Mouse (Mus musculus): ENCODE data around the gene Mylk4.

Gene Mylk4

GRCm38 (mm10) chr13:32712568-32712967 lies 71.2 kb downstream of the Mylk4 start:
- no peak for DNase-seq (ENCODE audit: low read depth, low spot score)

DNA sequence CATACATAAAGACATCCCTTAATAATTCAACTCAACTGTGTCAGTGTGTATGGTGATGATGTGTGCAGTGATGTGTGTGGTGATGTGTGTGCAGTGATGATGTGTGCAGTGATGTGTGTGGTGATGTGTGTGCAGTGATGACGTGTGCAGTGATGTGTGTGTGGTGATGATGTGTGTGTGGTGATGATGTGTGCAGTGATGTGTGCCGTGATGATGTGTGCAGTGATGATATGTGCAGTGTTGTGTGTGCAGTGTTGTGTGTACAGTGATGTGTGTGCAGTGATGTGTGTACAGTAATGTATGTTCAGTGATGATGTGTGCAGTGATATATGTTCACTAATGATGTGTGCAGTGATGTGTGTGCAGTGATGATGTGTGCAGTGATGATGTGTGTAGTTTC lies 75.9 kb downstream of the Mylk4 start:
- no peak for DNase-seq (ENCODE audit: low read depth, low spot score)

GRCm38 (mm10) chr13:32706651-32707288 lies 77.0 kb downstream of the Mylk4 start:
- no peak for DNase-seq (ENCODE audit: low read depth, low spot score)

DNA sequence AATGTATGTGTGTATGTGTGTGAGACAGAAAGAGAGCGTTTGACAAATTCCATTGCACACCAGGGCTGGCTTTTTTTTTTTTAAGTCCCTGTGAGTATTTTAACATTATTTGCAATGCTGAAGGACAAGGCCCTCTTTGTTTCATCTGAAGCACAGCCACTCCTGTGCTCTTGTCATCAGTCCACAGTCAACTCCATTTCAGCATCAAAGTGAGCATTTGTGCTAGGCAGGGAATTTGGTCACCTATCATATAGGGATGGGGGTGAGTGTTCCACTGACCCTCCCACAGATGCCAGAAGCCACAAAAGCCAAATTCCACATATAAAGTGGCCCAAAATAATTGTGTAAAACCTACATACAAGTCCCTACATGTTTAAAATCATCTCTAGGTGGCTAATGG lies 78.4 kb downstream of the Mylk4 start:
- no peak for DNase-seq (ENCODE audit: low read depth, low spot score)

DNA sequence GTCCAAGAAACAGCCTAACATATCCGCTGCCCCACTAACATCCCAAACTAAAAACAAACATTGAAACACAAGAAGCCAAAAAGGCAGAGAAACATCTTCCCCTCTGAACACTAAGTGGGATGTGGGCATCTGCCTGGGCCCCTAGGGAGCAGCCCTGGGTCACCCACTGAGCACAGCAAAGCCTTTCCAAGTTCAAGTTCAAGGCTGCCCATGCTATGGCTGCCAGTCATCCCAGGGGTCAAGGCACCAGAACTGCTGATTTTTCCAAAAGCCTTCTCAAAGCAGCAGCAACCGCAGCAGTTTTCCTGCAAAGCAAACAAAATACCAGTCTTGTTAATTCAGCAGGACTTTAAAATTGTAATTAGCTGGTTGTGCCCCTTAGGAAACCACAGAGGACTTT lies 78.8 kb downstream of the Mylk4 start:
- no peak for DNase-seq (ENCODE audit: low read depth, low spot score)

GRCm38 (mm10) chr13:32701564-32701963 lies 82.2 kb downstream of the Mylk4 start:
- no peak for DNase-seq (ENCODE audit: low read depth, low spot score)

- no peak for DNase-seq (ENCODE audit: low read depth, low spot score)
Observed at GRCm38 (mm10) chr13:32699376-32699775, 84.4 kb downstream of the Mylk4 start.

GRCm38 (mm10) chr13:32698956-32699355 lies 84.8 kb downstream of the Mylk4 start:
- DNase-seq (ENCODE audit: low read depth, low spot score) = no peak

- no peak for DNase-seq (ENCODE audit: low read depth, low spot score)
Observed at GRCm38 (mm10) chr13:32693886-32694455, 89.8 kb downstream of the Mylk4 start.

- DNase-seq (ENCODE audit: low read depth, low spot score) = no peak
Observed at GRCm38 (mm10) chr13:32692563-32692962, 91.2 kb downstream of the Mylk4 start.

DNA sequence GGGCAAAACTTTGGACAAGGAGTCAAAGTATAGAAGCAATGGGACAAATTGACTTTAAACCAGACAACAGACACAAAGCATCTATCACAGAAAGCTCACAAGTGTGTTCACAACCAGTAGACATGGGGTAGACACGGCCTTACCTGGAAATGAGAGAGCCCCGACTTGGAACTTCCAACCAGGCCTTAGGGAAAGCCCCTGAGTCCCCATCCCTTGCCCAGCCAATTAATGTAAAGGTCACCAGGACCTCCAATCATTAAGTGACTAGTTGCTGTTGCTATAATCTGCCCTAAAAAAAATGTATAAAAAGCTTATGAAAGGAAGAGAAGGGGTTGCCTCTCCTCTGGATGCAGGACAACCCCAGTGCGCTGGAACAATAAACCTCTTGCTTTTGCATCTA lies 93.5 kb downstream of the Mylk4 start:
- no peak for DNase-seq (ENCODE audit: low read depth, low spot score)

- DNase-seq (ENCODE audit: low read depth, low spot score) = peak; percentile 37
Observed at GRCm38 (mm10) chr13:32680868-32681515, 102.8 kb downstream of the Mylk4 start.

- DNase-seq (ENCODE audit: low read depth, low spot score) = no peak
Observed at GRCm38 (mm10) chr13:32680121-32680551, 103.6 kb downstream of the Mylk4 start.

GRCm38 (mm10) chr13:32678998-32679397 lies 104.8 kb downstream of the Mylk4 start:
- no peak for DNase-seq (ENCODE audit: low read depth, low spot score)

GRCm38 (mm10) chr13:32670782-32671181 lies 113.0 kb downstream of the Mylk4 start:
- DNase-seq (ENCODE audit: low read depth, low spot score) = no peak

- DNase-seq (ENCODE audit: low read depth, low spot score) = no peak
Observed at GRCm38 (mm10) chr13:32668296-32668695, 115.5 kb downstream of the Mylk4 start.

DNA sequence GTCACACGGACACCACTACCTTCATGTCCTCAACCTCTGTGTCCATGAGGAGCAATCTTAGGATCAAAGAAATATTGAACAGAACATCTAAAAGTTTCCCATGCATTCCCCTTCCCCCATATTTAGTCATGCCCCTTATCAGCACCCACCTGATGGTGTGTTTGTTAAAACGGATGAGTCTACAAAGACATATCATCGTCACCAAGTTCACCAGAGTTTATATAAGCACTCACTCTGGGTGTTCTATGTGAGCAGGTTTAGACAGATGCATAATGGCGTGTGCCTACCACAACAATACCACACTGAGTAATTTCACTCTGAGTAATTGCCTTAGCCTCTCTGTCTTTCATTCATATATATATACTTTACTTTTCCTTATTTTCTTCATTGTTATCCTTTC lies 116.4 kb downstream of the Mylk4 start:
- DNase-seq (ENCODE audit: low read depth, low spot score) = no peak

DNA sequence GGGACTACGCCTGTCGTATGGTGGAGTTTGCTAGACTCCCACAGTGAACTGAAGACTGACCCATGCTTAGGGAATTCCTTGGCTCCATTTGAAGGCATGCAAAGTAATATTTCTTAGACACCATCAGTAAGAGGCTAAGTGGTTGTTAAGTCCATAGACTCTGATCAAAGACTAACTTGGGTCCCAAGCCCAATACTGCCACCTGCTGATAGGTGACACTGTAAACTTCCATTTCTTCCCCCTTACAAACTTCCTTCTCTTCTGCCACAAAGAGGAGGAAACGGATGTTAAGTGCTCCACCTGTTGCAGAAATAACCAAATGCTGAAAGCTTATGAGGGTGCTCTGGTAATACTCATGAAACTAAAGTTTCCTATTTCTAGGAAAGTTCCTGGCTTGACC lies 121.7 kb downstream of the Mylk4 start:
- no peak for DNase-seq (ENCODE audit: low read depth, low spot score)

DNA sequence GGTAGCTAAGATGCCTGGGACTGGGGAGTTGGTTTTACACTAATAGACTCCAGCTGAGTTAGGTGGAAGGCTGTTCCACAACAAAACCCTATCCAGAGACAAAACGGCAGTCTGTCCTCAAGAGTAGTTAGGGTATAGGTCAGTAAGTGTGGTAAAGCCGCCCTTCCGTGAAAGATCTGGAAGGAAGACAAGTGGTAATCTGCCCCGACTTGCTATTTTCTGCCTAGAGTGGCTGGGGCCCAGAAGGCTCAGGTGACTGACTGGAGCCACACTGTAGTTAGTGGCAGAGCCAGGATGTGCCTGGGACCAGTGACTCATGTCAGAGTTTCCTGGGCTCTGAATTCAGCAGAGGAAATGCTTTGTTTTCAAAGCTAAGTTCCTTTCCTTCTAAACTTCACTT lies 123.5 kb downstream of the Mylk4 start:
- DNase-seq (ENCODE audit: low read depth, low spot score) = no peak

DNA sequence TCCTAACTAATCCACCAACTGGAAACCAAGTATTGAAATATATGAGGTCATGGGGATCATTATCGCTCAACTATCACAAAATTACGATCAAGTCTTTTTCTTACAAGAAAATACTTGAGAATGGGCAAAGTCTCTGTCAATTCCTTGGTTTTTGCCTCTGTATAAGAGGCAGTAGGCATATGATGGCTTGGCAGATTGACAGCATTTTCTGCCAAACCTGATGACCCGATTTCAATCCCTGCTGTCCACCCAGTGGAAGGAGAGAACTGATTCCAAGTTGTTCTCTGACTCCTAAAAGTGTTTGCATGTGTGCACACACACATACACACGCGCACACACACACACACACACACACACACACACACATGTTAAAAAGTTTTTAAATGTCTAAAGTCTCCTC lies 124.5 kb downstream of the Mylk4 start:
- no peak for DNase-seq (ENCODE audit: low read depth, low spot score)

GRCm38 (mm10) chr13:32657583-32657982 lies 126.2 kb downstream of the Mylk4 start:
- DNase-seq (ENCODE audit: low read depth, low spot score) = no peak
